Mouse (Mus musculus): ENCODE data around the gene Pus10.

GRCm38 (mm10) chr11:23771507-23772097 is 106.1 kb downstream of the Pus10 start:
- TF ChIP-seq CTCF (conservative IDR thresholded peaks at IDR 0.05; ENCODE audit: low read length) (no peak), NANOG (IDR thresholded peaks at IDR 0.05; ENCODE audit: borderline replicate concordance, low read length) (no peak)
